Mouse (Mus musculus) lung, postnatal 4 days (tissue): ENCODE data around the gene Psd.

Experiments used
- DNase-seq, 2 experiments: peaks; one replicate each; pipeline ENCODE4 v3.0.0; 2021

The Psd gene

DNA sequence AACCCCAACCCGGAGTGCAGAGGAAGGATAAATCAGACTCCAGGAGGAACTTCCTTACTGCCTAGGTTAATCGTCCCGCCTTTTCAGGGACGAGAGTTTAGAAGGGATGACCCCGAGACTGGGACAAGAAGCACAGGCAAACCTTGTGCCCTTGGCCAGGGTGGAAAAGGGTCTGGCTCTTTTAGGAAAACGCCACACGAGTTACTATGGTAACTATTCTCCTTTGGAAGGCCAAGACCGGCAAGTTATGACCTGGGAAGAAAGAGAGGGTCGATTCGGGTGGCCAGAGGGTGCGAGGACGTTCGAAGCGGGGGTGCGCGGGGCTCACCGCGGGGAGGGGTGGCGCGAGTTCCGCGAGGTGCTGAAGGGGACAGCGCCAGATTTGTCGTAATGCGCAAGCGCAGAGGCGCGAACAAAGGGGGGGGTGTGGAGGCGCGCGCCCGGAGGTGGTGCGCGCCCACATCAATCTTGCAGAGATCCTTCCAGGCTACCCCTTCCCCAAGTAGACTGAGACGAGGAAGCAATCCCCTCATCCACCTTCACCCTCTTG is at the start of gene Psd:
Psd (minus strand) TSS at position 401 of the 550 bp plus-strand sequence.
- DNase-seq: peak; percentile 53 to 54

DNA sequence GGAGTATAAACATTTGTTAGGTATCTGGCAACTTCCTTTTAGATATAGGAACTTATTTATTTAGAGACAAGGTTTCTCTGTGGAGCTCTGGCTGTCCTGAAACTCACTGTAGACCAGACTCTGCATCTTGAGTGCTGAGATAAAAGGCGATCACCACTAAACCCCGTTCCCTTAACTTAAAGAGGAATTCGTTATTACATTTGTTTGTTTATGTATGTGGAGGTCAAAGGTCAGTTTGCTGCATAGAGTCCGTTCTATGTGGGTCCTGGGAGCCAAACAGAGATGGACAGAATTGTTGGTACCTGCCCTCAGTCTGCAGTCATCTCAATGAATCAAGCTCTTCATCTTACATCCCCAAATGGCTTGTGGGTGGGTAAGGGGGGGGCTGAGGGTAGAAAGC is 48.9 kb upstream of the Psd start:
- DNase-seq: no peak

DNA sequence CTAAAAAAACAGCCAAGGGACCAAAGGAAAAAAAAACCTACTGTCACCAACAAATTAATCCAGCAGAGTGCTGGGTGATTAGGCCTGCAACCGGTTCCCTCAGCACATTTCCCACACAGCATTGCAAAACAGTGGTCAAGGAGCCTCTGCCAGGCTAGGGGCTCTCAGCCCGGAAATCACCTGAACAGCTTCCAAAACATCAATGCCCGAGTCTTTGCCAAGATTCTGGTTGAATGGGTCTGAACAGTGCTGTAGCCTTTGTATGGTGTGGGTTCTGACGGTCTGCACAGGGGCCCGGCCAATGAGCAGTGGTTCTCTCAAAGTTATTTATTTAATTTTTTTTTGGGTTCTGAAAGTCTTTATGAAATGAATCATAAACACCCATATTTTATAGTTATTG is 48.5 kb upstream of the Psd start:
- DNase-seq: peak in 1 of 2 experiments; percentile 39

DNA sequence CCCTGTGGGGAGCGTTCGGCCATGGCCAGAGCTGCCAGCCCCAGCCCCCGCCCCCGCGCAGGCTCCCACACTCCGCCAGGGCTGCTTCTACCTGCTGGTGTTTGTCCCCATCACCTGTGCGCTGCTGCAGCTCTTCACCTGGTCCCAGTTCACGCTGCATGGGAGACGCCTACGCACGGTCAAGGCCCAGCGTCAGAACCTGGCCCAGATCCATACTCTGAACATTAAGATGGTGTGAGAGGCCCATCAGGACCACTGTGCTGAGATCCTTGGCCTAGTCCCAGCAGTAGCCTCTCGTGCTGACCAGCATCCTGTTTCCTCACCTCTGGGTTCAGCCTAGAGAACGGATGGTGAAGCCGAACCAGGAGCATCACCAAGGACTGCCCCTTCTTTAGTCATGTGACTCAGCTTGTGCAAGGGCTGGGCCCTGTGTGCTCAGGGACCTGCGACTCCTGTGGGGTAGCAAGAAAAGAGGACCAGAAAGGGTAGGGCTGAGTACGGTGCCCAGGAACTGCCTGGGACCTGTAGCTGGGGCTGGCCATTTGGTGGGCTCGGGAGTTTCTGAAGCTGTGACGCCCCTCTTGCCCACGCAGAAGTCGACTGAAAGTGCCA is 47.6 kb upstream of the Psd start:
- DNase-seq: peak in 1 of 2 experiments; percentile 9

DNA sequence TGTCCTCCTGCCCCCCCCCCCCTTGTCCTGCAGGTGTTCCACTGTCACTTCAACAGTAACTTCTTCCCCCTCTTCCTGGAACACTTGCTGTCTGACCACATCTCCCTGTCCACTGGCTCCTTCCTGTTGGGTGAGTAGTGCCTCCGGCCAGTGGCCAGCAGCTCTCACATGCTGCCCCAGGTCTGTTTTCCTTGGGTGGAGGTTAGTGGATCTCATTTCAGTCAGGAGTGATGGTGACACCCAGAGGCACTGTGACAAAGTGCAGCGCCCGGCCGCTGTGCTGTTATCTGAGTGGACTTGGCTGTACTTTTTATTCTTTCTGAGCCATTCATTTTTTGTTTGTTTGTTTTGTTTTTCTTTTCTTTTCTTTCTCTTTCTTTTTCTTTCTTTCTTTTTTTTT is 42.2 kb upstream of the Psd start:
- DNase-seq: peak; percentile 74 to 79

DNA sequence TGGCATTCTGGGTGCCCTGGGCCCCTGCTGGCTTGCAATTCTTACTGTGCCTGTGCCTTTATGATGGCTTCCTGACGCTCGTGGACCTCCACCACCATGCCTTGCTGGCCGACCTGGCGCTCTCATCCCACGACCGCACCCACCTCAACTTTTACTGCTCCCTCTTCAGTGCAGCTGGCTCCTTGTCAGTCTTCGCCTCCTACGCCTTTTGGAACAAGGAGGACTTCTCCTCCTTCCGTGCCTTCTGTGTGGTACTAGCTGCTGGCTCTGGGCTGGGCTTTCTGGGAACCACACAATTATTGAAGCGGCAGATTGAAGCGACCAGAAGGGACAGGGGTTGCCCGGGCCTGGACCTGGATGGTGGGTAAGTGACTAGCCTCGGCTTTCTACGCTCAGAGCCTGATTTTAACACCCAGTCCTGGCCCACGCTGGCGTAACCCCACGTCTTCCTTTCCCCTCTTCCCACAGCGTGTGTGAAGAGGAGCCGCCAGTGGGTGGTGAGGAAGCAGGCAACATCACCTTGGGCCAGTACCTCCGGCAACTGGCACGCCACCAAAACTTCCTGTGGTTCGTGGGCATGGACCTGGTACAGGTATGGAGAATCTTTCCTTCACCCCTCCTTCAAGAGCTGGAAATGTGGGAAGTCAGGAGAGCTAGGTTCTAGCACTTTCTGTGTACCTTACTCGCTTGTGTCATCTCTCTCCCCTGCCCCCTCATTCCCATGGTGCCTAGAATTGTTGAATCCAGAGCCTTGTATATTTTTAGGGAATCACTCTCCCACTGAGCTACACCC is 41.0 kb upstream of the Psd start:
- DNase-seq: no peak

DNA sequence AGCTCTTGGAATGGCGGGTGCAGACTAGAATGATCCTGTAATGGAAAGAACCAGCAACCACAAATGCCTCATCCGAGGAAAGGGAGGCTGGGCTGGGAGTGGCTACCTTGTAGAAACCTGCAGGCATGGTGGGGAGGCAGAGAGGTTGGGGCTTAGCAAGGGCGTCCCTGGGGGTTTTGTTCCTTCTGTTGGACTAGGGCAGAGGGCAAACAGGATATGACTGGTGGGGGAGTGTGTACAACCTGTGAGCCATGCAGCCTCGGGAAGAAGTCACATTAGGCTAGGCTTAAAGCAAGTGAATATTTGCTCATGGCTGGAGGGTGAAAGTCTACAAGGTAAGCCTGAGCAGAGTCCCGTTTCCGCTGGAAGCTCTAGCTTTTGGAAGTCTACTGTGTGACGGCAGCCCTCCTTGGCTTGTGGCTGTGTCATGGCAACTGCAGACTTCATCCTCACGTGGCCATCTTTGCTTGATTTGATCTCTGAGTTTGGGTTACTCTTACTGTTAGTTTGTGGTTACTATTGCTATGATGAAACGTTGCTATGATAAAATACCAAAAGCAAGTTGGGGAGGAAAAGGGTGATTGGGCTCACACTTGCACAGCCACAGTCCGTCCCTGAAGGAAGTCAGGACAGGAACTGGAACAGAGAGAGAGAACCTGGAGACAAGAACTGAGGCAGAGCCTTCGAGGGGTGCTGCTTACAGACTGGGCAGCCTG is 36.5 kb upstream of the Psd start:
- DNase-seq: no peak

DNA sequence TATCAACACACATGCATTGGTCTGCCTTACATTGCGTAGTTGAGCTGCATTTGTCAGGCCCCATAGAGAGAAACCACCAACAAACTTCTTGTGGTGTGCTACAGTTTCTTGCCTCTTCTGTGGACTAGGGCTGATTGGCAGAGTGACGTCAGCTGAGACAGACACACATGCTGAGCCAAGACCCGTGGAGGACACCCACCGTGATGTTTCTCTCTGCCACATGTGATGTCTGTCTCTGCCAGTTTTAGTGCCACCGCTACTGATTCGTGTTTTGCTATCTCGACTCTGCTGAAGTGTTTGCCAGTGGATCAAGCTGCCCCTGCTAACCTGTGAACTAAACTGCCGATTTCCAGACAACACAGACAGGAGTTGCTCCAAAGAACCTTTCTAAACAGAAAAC is 35.1 kb upstream of the Psd start:
- no peak for DNase-seq

DNA sequence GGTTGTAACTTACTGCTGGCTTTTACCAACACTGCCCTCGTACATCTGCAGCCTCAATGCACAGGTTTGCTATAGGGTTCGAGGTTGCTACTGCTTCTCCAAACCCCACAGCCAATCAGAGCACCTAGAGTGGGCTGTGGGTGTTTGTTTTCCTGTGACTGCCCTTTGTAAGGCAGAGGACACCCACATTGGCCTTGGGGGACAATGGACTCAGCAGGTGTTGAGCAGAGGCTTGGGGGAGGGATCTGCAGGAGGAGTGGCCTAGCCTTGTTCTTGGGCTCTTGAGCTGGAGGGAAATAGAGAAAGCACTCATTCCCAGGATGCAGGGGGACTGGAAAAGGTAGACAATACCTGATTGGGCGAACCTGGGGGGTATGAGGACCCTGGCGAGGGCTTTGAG is 31.4 kb upstream of the Psd start:
- no peak for DNase-seq

DNA sequence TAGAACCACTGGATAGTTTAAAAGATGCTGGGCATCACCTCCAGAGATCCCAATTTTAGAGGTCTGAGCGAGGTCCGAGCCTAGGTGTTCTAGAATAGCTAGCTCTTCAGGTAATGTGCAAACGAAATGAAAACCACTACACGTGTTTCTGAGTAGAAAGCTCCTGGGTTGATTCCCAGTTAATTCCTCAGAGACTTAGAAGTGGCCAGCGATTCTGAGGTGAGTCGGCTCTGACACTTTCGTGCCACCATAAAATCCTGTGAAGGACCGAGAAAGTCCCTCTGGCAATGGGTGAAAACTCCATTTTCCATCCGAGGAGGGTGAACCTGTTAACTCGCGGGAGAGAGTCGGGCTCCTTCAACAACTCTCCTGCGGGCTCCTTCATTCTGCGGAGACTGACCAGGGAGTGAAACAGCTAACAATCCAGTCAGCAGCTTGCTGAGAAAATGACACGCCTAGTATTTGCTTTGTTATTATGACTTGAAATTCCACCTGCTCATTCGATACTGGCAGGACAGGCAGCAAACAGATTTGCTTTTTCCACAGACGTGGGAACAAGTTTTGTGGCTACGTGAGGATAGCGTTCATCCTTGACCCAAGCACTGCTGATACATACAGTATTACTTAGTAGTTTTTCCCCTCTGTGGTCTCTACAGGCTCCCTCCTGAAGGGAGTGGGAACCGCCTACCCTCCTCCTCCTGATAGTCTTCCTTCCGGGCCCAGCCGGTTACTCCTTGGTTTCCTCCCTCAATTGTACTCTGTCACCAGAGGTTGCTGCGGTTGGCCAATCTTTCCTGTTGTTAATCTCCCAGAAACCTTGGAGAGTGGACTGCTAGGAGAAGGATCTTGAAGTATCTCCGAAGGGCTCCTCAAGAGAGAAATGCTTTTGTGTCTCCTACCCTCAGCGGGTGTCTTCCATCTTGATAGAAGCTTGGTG is 30.7 kb upstream of the Psd start:
- DNase-seq: peak; percentile 47 to 56

DNA sequence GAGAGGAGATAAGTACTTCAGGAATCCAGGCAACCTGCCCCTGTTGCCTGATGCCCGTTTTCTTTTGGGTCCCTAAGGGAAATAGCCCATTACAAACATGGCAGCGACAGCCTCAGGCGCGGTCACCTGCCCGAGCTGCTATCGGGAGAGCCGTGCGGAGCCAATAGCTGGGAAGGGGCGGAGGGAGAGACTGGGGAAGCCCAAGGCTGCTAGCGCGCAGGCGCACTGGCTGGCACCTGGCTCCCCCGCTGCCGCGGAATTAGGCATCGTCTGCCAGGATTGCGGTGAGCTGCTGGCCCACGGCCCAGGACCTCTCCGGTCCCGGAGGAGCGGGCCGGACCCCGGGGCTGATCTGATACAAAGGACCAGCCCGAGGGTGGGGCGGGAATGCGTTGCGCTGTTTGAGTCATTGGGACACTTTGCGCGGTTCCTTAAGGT is 29.8 kb upstream of the Psd start:
- peak; percentile 88 to 92 for DNase-seq

DNA sequence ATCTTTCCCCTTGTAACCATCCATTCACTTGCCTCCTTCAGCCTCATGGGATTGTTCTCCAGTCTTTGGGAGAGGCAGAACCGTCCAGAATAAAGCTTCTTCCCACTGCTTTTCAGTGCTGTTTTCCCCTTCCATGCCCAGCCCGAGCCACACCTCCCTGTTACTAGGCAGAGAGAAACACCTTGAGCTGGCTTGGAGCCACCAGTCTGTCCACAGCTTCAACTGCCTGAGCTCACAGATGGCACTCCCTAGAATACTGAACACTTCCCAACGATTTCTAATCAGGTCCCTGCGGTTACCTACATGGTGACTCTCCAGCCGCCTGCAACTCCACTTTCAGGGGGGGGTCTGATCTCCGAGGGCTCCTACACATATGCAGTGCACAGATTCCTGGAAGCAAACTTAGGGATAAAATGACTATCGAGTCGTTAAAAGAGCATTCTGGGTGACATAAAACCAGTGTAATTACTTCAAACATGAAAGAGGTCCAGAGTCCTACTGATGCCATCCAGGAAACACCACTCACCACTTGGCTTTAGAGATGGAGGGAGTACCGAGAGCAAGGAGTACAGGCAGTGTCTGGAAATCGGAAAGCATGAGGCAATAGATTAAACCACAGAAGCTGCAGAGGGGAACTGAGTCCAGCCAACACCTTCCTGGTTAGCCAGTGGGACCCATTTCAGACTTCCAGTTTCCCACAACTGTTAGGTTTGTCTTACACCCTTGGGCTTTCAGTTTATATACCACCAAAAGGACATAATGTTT is 23.4 kb upstream of the Psd start, which contains the start of gene 2310034G01Rik:
2310034G01Rik (minus strand) TSS at position 135 of the 765 bp plus-strand sequence.
- peak in 1 of 2 experiments; percentile 38 for DNase-seq

DNA sequence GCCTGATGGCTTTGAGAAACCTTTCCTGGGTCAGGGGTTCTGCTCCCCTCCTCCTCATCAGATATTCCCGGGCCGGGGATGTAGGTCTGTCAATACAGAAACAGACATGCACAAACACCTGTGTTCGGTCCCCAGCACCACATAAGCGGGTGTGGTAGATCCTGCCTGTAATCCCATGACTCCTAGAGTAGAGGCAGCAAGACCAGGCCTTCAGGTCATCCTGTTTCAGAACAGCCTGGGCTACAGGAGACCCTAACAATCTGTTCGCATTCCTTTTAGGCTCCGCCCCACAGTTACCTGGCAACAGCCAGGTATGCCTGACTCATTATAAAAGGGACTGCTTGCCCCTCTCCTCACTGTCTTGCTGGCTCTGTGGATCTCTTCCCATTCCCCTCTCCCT is 22.6 kb upstream of the Psd start:
- DNase-seq: no peak

DNA sequence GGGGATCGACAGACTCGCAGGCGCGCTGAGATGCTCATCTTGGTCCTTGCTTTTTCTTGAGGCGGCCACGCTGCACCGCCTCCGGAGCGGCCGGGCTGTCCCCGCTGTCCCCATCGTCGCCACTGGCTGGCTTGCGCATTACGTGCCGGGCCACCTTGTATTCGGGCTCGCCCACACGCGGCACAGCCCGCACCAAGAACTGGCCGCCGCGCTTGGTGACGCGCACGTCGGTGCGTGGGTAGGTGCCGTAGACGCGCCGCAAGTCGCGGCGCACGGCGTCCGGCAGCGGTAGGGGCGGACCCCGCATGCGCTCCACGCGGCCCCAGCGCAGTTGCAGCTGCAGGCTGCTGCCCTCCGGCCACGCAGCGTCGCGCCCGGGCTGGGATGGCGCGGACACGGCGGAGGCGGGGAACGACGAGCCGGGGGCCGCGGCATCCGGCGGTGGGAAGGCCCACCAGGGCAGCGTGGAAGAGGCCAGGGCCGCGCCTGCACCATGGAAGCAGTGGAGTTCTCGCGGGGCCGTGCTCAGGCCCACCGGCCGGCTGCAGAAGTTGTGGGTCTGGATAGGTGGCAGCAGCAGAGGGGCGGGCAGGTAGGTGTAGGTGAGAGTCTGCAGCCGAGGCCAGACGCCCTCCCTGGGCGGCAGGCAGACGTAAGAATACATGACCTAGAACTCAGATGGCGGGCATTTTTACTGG is 22.0 kb upstream of the Psd start:
- DNase-seq: peak; percentile 82 to 88

DNA sequence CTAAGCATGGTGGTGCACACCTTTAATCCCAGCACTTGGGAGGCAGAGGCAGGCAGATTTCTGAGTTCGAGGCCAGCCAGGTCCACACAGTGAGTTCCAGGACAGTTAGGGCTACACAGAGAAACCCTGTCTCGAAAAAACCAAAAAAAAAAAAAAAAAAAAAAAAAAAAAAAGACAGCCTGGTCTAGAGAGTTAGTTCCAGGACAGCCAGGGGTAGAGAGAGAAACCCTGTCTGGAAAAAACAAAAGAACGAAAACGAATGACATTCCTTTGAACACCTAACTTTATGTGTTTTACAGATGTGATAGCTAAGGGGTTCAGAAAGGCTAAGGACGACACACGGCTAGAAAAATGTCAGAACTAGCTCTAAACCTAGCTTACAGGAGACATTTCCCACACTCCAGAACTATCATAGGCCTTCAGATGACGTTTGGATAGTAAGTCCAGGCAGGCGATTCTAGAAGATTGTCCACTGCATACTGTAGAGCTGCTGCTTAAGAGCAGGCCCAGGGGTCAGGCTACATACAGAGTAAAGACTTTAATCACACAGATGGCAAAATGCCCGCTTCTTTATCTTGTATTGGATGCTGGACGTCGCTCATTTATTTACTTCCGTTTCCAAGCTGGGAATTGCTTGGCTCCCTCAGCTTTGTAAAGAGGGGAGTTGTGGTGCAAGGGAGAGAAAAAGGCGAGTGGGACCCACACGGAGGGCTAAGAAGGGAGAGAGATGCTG is 21.1 kb upstream of the Psd start:
- DNase-seq: peak in 1 of 2 experiments; percentile 19

DNA sequence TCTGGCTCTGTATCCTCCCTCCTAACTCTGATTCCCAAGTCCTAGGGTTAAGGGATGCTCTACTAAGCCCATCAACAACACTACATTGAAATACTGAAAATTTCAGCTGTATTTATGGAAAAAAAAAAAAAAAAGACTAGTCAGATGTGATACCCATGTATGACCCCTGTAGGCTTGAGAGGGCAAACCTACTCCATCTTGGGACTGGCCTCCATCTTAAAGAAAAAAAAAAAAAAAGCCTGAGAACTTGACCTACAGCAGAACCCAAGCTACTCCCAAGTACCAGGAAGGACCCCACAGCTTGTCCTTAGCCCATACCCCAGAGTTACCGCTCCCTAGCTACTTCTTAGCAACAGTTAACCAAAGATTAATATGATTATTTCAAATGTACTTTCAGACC is 20.2 kb upstream of the Psd start:
- DNase-seq: no peak

DNA sequence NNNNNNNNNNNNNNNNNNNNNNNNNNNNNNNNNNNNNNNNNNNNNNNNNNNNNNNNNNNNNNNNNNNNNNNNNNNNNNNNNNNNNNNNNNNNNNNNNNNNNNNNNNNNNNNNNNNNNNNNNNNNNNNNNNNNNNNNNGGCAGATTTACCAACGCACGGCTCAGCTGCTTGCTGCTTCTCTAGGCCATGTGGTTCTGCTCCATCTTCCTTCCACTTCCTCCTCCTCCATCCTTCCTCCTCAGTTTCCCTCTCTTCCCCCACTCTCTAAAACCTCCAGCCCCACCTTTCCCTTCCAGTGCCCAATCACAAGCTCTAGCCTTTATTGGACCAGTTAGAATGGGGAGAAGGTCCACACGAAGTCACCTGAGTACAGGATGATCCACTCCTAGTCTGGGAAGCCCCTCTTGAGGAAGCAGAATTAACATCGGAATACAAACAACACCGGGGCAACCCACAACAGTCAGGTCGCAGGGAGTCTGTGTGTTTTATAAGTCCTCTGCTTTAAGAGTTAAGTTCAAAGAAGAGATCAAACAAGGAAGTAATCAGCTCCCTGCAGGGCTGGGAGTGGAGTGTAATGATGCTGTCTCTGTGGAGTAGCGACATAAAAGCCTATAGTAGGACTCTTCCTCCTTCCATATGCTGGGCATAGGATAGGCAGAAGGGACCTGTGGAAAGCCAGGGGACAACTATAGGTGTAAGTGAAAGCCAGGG is 17.9 kb upstream of the Psd start:
- DNase-seq: no peak

DNA sequence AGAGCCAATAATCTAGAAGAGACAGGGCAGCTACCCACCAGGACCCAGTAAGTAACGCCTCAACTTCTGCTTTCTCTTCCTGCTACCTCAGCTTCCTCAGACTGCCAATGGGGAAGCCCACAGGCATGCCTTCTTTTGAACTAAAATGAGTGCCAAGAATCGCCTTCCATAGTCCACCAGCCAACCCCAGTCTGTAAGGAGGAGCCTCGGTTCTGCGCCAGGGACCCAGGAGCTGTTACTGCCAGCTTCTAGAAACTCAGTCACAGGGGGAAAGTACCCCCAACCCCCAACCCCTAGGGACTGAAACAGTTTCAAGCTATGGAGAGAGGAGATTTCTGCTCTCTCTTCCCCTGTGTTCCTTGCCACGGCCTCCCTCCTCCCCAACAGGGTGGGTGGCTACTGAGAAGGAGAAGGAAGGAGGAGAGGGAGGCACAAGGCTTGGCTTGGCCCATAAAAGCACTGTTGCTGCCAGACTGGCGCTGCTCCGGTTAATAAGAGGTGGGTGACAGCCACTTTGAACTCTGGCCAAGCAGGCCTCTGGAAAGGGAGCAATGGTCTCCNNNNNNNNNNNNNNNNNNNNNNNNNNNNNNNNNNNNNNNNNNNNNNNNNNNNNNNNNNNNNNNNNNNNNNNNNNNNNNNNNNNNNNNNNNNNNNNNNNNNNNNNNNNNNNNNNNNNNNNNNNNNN is 12.5 kb upstream of the Psd start:
- peak; percentile 76 to 86 for DNase-seq

DNA sequence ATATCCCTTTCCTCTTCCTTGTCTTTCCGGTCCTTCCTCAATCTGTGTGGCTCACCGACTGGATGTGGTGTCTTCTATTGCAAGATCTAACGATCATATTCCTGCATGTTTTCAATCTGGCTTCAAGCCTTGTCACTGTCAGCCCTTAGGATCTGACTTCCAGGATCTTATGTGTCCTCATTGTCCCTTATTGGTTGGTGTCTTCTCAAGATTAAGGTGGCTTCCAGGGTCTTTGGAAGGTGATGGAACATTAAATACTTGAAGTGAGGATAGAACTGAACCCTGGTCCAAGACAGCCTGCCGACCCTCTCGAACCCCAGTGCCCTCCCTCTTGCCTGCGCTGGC is 12.0 kb upstream of the Psd start:
- DNase-seq: no peak
